Mouse (Mus musculus): ENCODE data around the gene 2310022A10Rik. TPM values are rescaled to one million over a fixed set of nuclear protein-coding genes. Genes with fewer than 3 reads are reported as not detected.

Gene 2310022A10Rik
- total RNA-seq, 2 experiments from 2014 or later: 25.5 to 25.6 TPM

DNA sequence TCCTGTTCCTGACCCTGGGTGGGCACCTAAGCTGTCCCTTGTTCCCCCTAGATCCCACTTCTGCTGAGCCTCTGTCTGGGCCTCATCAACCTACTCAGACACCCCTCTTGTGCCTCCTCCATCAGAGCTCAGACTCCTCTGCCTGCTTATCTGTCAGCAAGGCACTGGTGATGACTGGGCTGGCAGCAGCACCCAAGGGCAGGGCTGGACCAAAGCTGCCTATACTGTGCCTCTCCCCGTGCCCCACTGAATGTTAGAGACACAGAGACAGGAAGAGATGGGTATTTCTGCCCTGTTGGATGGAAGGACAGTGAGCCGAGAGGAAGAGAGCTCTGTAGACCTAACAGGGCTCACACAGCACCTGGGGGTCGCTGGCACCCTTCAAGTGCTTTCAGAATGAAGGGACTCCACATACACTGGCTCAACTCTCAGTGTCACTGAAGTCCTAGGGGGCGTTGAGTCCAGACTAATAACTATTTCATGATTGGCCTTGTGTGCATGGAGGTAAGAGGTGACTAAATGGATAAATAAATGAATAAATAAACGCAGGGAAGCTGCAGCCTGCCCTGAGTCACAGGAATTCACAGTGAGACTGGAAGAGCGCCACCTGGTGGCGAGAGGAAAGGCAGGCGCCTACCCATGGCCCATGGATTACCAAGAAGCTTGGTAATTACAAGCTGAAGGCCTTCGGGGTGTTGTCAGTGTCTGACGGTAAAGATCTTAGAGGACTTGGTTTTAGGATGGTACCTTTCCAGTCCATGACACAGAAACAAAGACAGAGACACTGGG is 26.8 kb upstream of the 2310022A10Rik start:
- DNase-seq (ENCODE audit: low spot score in 2 of 2): peak; percentile 74 to 87
- peak; percentile 98 for TF ChIP-seq CTCF (conservative IDR thresholded peaks at IDR 0.05)
- Histone ChIP-seq H3K4me3 (no peak overlapping the region), H3K27ac (peak overlapping the region; percentile 40; the same call in 1 of the 2 replicates)

DNA sequence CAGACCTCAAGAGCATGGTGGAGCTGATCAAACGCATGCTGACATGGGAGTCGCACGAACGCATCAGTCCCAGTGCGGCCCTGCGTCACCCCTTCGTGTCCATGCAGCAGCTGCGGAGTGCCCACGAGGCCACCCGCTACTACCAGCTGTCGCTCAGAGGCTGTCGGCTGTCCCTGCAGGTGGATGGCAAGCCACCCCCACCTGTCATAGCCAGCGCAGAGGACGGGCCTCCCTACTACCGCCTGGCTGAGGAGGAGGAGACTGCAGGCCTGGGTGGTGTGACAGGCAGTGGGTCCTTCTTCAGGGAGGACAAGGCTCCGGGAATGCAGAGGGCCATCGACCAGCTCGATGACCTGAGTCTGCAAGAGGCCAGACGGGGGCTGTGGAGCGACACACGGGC is 24.0 kb upstream of the 2310022A10Rik start:
- Histone ChIP-seq H3K4me3 (no peak overlapping the region), H3K27ac (peak overlapping the region; percentile 25; the same call in 1 of the 2 replicates)
- no peak for DNase-seq (ENCODE audit: low spot score in 2 of 2)
- TF ChIP-seq CTCF (conservative IDR thresholded peaks at IDR 0.05): peak; percentile 40

DNA sequence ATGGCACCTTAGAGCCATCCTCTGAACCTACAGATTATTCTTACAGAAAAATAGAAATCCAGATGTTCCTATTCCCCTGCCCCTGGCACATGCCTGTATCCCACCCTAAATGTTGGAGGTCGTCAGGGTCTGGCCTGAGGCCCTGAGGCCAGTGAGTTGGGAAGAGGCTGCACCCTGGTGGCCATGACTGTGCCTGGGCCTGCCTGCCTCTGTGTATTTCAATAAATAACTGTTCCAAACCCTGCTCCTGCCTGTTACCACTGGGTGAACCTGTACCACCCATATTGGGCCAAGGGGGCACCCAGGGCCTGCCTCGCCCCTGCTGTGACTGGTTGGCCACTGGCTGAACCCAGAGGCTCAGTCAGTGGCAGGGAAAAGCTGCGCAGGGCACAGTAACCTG is 22.1 kb upstream of the 2310022A10Rik start:
- TF ChIP-seq CTCF (conservative IDR thresholded peaks at IDR 0.05): peak; percentile 42
- no peak overlapping the region for H3K4me3 ChIP-seq
- H3K27ac ChIP-seq: 0 out of 2 replicates have a peak overlapping the region, but pooled peaks have one; percentile 14
- no peak for DNase-seq (ENCODE audit: low spot score in 2 of 2)

- H3K4me3 ChIP-seq: no peak overlapping the region
- TF ChIP-seq CTCF (conservative IDR thresholded peaks at IDR 0.05): no peak
- peak overlapping the region; percentile 72 for H3K27ac ChIP-seq
- DNase-seq (ENCODE audit: low spot score in 2 of 2): no peak
Observed at GRCm38 (mm10) chr7:27531707-27532106, 21.3 kb upstream of the 2310022A10Rik start.

- no peak for TF ChIP-seq CTCF (conservative IDR thresholded peaks at IDR 0.05)
- Histone ChIP-seq H3K27ac (peak overlapping the region; percentile 72), H3K4me3 (no peak overlapping the region)
- DNase-seq (ENCODE audit: low spot score in 2 of 2): no peak
Observed at GRCm38 (mm10) chr7:27532480-27533050, 20.5 kb upstream of the 2310022A10Rik start.

- no peak for TF ChIP-seq CTCF (conservative IDR thresholded peaks at IDR 0.05)
- DNase-seq (ENCODE audit: low spot score in 2 of 2): no peak
- Histone ChIP-seq H3K4me3 (no peak overlapping the region), H3K27ac (no peak overlapping the region)
Observed at GRCm38 (mm10) chr7:27535386-27535785, 17.6 kb upstream of the 2310022A10Rik start.

GRCm38 (mm10) chr7:27536618-27537017 is 16.4 kb upstream of the 2310022A10Rik start:
- no peak for DNase-seq (ENCODE audit: low spot score in 2 of 2)
- TF ChIP-seq CTCF (conservative IDR thresholded peaks at IDR 0.05): no peak
- H3K4me3 ChIP-seq: no peak overlapping the region
- no peak overlapping the region for H3K27ac ChIP-seq

- Histone ChIP-seq H3K4me3 (no peak overlapping the region), H3K27ac (no peak overlapping the region)
- DNase-seq (ENCODE audit: low spot score in 2 of 2): no peak
- no peak for TF ChIP-seq CTCF (conservative IDR thresholded peaks at IDR 0.05)
Observed at GRCm38 (mm10) chr7:27537998-27538397, 15.0 kb upstream of the 2310022A10Rik start.

GRCm38 (mm10) chr7:27538797-27539196 is 14.2 kb upstream of the 2310022A10Rik start:
- no peak for DNase-seq (ENCODE audit: low spot score in 2 of 2)
- no peak for TF ChIP-seq CTCF (conservative IDR thresholded peaks at IDR 0.05)
- H3K27ac ChIP-seq: no peak overlapping the region
- H3K4me3 ChIP-seq: no peak overlapping the region

DNA sequence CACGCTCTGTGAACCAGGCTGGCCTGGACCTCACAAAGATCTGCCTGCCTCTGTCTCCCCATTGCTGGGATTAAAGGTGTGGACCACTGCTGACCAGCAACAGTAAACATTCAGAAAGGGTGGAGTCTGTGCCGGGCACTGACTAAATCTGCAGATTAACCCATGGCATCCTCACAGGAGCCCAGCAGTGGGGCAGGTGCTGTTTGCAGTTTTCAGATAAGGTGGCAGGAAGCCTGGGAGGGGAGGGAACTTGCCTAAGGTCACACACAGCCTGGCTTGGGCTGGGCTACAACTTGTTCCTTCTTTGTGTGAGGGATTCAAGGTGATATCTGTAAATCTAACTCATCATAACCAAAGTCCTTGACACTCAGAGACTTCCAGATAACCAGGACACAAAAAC is 12.5 kb upstream of the 2310022A10Rik start:
- no peak for DNase-seq (ENCODE audit: low spot score in 2 of 2)
- peak overlapping the region; percentile 88; the same call in 1 of the 2 replicates for H3K4me3 ChIP-seq
- peak overlapping the region; percentile 97 for H3K27ac ChIP-seq
- TF ChIP-seq CTCF (conservative IDR thresholded peaks at IDR 0.05): no peak

- no peak for TF ChIP-seq CTCF (conservative IDR thresholded peaks at IDR 0.05)
- H3K27ac ChIP-seq: peak overlapping the region; percentile 97
- no peak for DNase-seq (ENCODE audit: low spot score in 2 of 2)
- peak overlapping the region; percentile 88 for H3K4me3 ChIP-seq
Observed at GRCm38 (mm10) chr7:27540935-27541334, 12.1 kb upstream of the 2310022A10Rik start.

DNA sequence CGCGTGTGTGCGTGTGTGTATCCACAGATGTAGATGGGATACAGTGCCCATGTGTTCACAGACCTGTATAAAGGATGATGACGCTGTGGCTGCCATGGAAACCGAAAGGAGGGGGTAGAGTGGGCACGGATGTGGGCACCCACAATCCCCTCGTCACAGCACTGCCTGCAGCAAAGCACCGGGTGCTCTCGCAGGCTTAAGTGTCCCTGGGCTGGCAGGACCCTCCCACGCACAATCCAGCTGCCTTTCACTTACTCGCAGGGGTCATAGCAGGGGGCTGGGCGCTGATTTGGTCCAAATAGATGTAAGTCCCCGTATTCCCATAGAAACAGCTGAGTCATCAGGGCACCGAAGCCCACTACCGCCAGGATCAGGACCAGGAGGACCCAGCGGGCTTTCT is 11.6 kb upstream of the 2310022A10Rik start:
- H3K4me3 ChIP-seq: peak overlapping the region; percentile 88
- TF ChIP-seq CTCF (conservative IDR thresholded peaks at IDR 0.05): no peak
- H3K27ac ChIP-seq: peak overlapping the region; percentile 97
- peak; percentile 89 to 93 for DNase-seq (ENCODE audit: low spot score in 2 of 2)

- no peak for TF ChIP-seq CTCF (conservative IDR thresholded peaks at IDR 0.05)
- Histone ChIP-seq H3K27ac (peak overlapping the region; percentile 97), H3K4me3 (peak overlapping the region; percentile 88)
- DNase-seq (ENCODE audit: low spot score in 2 of 2): no peak
Observed at GRCm38 (mm10) chr7:27541922-27542321, 11.1 kb upstream of the 2310022A10Rik start.
